Mouse (Mus musculus) heart, embryonic 15.5 days (tissue): ENCODE results near the gene Srms. TPM values are rescaled to one million over a fixed set of nuclear protein-coding genes. Genes with fewer than 3 reads are reported as not detected.

ENCODE experiments used
- ATAC-seq: fragments of 200-750 bp; cut with Nextera tagmentation; replicated peaks from 2 replicates; pipeline ENCODE4 v1.8.0; 2017; ENCODE audit warnings: low read depth, moderate TSS enrichment; ENCODE audit not compliant: insufficient number of reproducible peaks, insufficient read depth, low FRiP score
- H3K27ac ChIP-seq: fragments of 300-500 bp; sonication (generic); 2 replicates; pipeline ENCODE4 v1.5.1; 2015; ENCODE audit warnings: mild to moderate bottlenecking, inconsistent platforms
- H3K27me3 ChIP-seq: fragments of 300-500 bp; sonication (generic); 2 replicates; pipeline ENCODE4 v1.6.1; 2015; ENCODE audit warnings: inconsistent platforms
- H3K36me3 ChIP-seq: fragments of 300-500 bp; sonication (generic); 2 replicates; pipeline ENCODE4 v1.6.1; 2015; ENCODE audit warnings: mild to moderate bottlenecking, inconsistent platforms
- H3K4me1 ChIP-seq: fragments of 300-500 bp; sonication (generic); replicated peaks from 2 replicates; pipeline ENCODE4 v1.6.1; 2015; ENCODE audit warnings: inconsistent platforms
- H3K4me2 ChIP-seq: fragments of 300-500 bp; sonication (generic); 2 replicates; pipeline ENCODE4 v1.6.1; 2015; ENCODE audit warnings: inconsistent platforms, mild to moderate bottlenecking, moderate library complexity
- H3K4me3 ChIP-seq: fragments of 300-500 bp; sonication (generic); 2 replicates; pipeline ENCODE4 v1.5.1; 2015; ENCODE audit warnings: mild to moderate bottlenecking, inconsistent platforms
- H3K9ac ChIP-seq: fragments of 300-500 bp; sonication (generic); 2 replicates; pipeline ENCODE4 v1.6.1; 2015; ENCODE audit warnings: mild to moderate bottlenecking, inconsistent platforms
- H3K9me3 ChIP-seq: fragments of 300-500 bp; sonication (generic); replicated peaks from 2 replicates; pipeline ENCODE4 v1.6.1; 2016; ENCODE audit warnings: inconsistent platforms
- WGBS: fragments of 180-500 bp; shearing (Covaris S2); methylation state at CpG from one replicate; pipeline ENCODE4 v1.1.7; 2015; ENCODE audit warnings: mixed read lengths; 5-methylcytosine and 5-hydroxymethylcytosine counted together
- polyA plus RNA-seq: library from polyadenylated mRNA; unstranded; fragments of >200 nt; fragmentation: Nextera tagmentation; extraction: Ambion mirVana; gene quantifications from 2 replicates; pipeline ENCODE4 v1.2.1, GENCODE M21; 2015

Gene Srms
- 0.09 and 0.10 TPM in 2 replicates for polyA plus RNA-seq

- Histone ChIP-seq H3K27me3 (peaks cover 60% of the 10 kb centered on the region), H3K4me3 (peak within 1 kb of the TSS; percentile 42), H3K36me3 (no peaks in the 10 kb centered on the region), H3K9me3 (no peaks in the 10 kb centered on the region), H3K27ac (no peak within 1 kb of the TSS), H3K9ac (no peak within 1 kb of the TSS; the same call in none of the 2 replicates), H3K4me2 (peak within 1 kb of the TSS; percentile 65), H3K4me1 (peaks cover 10% of the 10 kb centered on the region)
- ATAC-seq, result no peak
- WGBS, result 2% methylated on average over 17 of the region's 17 CpGs
These were observed at the start of gene Srms for GRCm38 (mm10) chr2:181213021-181213445. Srms (minus strand) TSS chr2:181213185.

- Histone ChIP-seq H3K9ac (no peak overlapping the region), H3K9me3 (no peaks in the 10 kb centered on the region), H3K36me3 (peaks cover 46% of the 10 kb centered on the region), H3K4me3 (no peak overlapping the region), H3K27ac (no peak overlapping the region), H3K27me3 (no peaks in the 10 kb centered on the region), H3K4me1 (no peaks in the 10 kb centered on the region), H3K4me2 (no peak overlapping the region)
- no peak for ATAC-seq
- WGBS, result 85% methylated on average over 1 of the region's 1 CpGs
These were observed 40.3 kb upstream of the Srms start for GRCm38 (mm10) chr2:181253248-181253647.

- Histone ChIP-seq H3K36me3 (peaks cover 41% of the 10 kb centered on the region), H3K9me3 (no peaks in the 10 kb centered on the region), H3K4me3 (no peak overlapping the region), H3K4me1 (no peaks in the 10 kb centered on the region), H3K27ac (no peak overlapping the region), H3K9ac (no peak overlapping the region), H3K4me2 (no peak overlapping the region), H3K27me3 (no peaks in the 10 kb centered on the region)
- WGBS, result 73% methylated on average over 1 of the region's 1 CpGs
- no peak for ATAC-seq
These were observed 38.9 kb upstream of the Srms start for GRCm38 (mm10) chr2:181251841-181252240.

GRCm38 (mm10) chr2:181249217-181249616 is 36.2 kb upstream of the Srms start:
- H3K9ac ChIP-seq, result no peak overlapping the region
- no peaks in the 10 kb centered on the region for H3K9me3 ChIP-seq
- no peaks in the 10 kb centered on the region for H3K27me3 ChIP-seq
- peaks cover 18% of the 10 kb centered on the region for H3K36me3 ChIP-seq
- 82% methylated on average over 10 of the region's 10 CpGs for WGBS
- no peak for ATAC-seq
- no peak overlapping the region for H3K4me3 ChIP-seq
- H3K4me1 ChIP-seq, result no peaks in the 10 kb centered on the region
- no peak overlapping the region for H3K27ac ChIP-seq
- no peak overlapping the region for H3K4me2 ChIP-seq

- Histone ChIP-seq H3K4me2 (no peak overlapping the region), H3K9me3 (no peaks in the 10 kb centered on the region), H3K4me1 (peaks cover 15% of the 10 kb centered on the region; the same call in 1 of the 2 replicates), H3K36me3 (no peaks in the 10 kb centered on the region), H3K9ac (no peak overlapping the region), H3K27ac (no peak overlapping the region), H3K4me3 (no peak overlapping the region), H3K27me3 (no peaks in the 10 kb centered on the region)
- ATAC-seq, result no peak
- 39% methylated on average over 2 of the region's 2 CpGs for WGBS
These were observed 32.0 kb upstream of the Srms start for GRCm38 (mm10) chr2:181245031-181245430.

GRCm38 (mm10) chr2:181243706-181244394 is 30.9 kb upstream of the Srms start:
- H3K4me1 ChIP-seq, result peaks cover 15% of the 10 kb centered on the region; the same call in 1 of the 2 replicates
- H3K27ac ChIP-seq, result no peak overlapping the region
- peak overlapping the region; percentile 13; the same call in 1 of the 2 replicates for H3K4me2 ChIP-seq
- no peak for ATAC-seq
- WGBS, result 32% methylated on average over 11 of the region's 11 CpGs
- H3K9me3 ChIP-seq, result no peaks in the 10 kb centered on the region
- H3K36me3 ChIP-seq, result no peaks in the 10 kb centered on the region
- H3K4me3 ChIP-seq, result no peak overlapping the region
- H3K27me3 ChIP-seq, result no peaks in the 10 kb centered on the region
- H3K9ac ChIP-seq, result no peak overlapping the region

- Histone ChIP-seq H3K27ac (no peak overlapping the region), H3K4me3 (peak overlapping the region; percentile 66), H3K4me1 (peaks cover 15% of the 10 kb centered on the region; the same call in 1 of the 2 replicates), H3K9ac (peak overlapping the region; percentile 64; the same call in 1 of the 2 replicates), H3K36me3 (no peaks in the 10 kb centered on the region), H3K4me2 (peak overlapping the region; percentile 79), H3K9me3 (no peaks in the 10 kb centered on the region), H3K27me3 (no peaks in the 10 kb centered on the region)
- no peak for ATAC-seq
- WGBS, result 70% methylated on average over 3 of the region's 3 CpGs
These were observed 29.3 kb upstream of the Srms start for GRCm38 (mm10) chr2:181242314-181242665.

GRCm38 (mm10) chr2:181241602-181242313 is 28.8 kb upstream of the Srms start, which contains the start of gene Helz2:
Helz2 (minus strand) TSS chr2:181242027.
- H3K4me1 ChIP-seq, result peaks cover 15% of the 10 kb centered on the region; the same call in 1 of the 2 replicates
- peak within 1 kb of the TSS; percentile 79 for H3K4me2 ChIP-seq
- no peaks in the 10 kb centered on the region for H3K27me3 ChIP-seq
- H3K36me3 ChIP-seq, result no peaks in the 10 kb centered on the region
- H3K4me3 ChIP-seq, result peak within 1 kb of the TSS; percentile 66
- no peaks in the 10 kb centered on the region for H3K9me3 ChIP-seq
- peak within 1 kb of the TSS; percentile 64 for H3K9ac ChIP-seq
- WGBS, result 8% methylated on average over 16 of the region's 16 CpGs
- ATAC-seq, result peak; percentile 49; the same call in 1 of the 2 replicates
- no peak within 1 kb of the TSS for H3K27ac ChIP-seq

GRCm38 (mm10) chr2:181240806-181241440 is 27.9 kb upstream of the Srms start:
- Histone ChIP-seq H3K9me3 (no peaks in the 10 kb centered on the region), H3K27ac (no peak overlapping the region), H3K36me3 (no peaks in the 10 kb centered on the region), H3K27me3 (no peaks in the 10 kb centered on the region), H3K4me3 (peak overlapping the region; percentile 66), H3K4me2 (peak overlapping the region; percentile 79), H3K4me1 (peaks cover 15% of the 10 kb centered on the region; the same call in 1 of the 2 replicates), H3K9ac (no peak overlapping the region)
- WGBS, result 83% methylated on average over 13 of the region's 13 CpGs
- ATAC-seq, result no peak

- ATAC-seq, result no peak
- Histone ChIP-seq H3K9me3 (no peaks in the 10 kb centered on the region), H3K9ac (no peak overlapping the region), H3K27ac (no peak overlapping the region), H3K4me1 (peaks cover 15% of the 10 kb centered on the region; the same call in 1 of the 2 replicates), H3K27me3 (no peaks in the 10 kb centered on the region), H3K4me2 (no peak overlapping the region), H3K4me3 (no peak overlapping the region), H3K36me3 (no peaks in the 10 kb centered on the region)
- WGBS, result 90% methylated on average over 9 of the region's 9 CpGs
These were observed 26.3 kb upstream of the Srms start for GRCm38 (mm10) chr2:181239261-181239660.

- Histone ChIP-seq H3K4me1 (peaks cover 14% of the 10 kb centered on the region; the same call in 1 of the 2 replicates), H3K27me3 (no peaks in the 10 kb centered on the region), H3K4me3 (no peak overlapping the region), H3K9me3 (no peaks in the 10 kb centered on the region), H3K36me3 (no peaks in the 10 kb centered on the region), H3K27ac (no peak overlapping the region), H3K9ac (no peak overlapping the region), H3K4me2 (no peak overlapping the region)
- ATAC-seq, result no peak
- WGBS, result 77% methylated on average over 2 of the region's 2 CpGs
These were observed 25.9 kb upstream of the Srms start for GRCm38 (mm10) chr2:181238861-181239260.
